In the genomic region with DNA sequence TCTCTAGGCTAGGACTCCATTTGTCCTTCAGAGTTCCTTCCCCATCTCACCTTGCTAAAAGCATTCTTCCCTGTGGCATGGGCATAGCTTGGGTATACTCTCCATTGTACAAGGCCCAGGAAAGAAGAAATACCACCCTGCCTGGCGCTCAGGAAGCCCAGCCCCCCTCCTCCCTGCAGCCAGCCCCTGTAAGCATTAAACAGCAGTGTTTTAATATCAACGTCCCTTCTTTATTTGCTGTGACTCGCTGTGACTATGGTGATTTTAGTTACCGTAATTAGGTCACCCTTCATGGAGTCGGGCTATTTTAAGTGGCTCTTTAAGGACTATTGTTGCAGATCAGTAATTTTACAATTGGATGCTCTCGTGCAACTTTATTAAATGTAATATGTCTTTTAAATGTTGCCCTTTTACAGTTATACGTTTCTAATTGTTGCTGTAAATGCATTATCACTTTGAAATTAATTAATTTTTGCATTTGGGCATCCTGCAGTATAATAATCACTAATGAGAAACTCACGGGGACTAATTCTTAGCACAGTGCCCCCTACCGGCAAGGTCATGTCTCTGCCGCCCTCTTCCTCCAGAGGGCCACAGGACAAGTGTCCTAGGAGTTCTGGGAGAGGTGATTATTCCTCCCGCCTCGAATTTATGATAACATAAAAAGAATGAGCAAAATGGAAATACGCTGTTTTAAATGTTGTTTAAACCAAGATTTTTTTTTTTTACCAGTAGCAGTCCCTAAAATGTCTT, we compare ENCODE assay signal across 8 mouse cellular contexts.
A peak's percentile ranks its signal among the peaks of the same experiment; 100 is the strongest.
DNase-seq lines count a peak whose midpoint lies in the region; TF ChIP-seq lines count a peak whose summit lies in the region.

No protein-coding gene starts in this region.

- no peak overlapping the region for H3K27ac ChIP-seq in left cerebral cortex, adult 2 months

- peak; percentile 32 for DNase-seq in cerebellum, adult 11 months
- DNase-seq in cerebellum, adult 11-12 months, result no peak
- DNase-seq in left cerebral cortex, adult 2 months (ENCODE audit: extremely low spot score in 1 of 2, low spot score in 2 of 2), result no peak
- DNase-seq in left cerebral cortex, postnatal 36 days (ENCODE audit: low spot score in 2 of 2), result no peak
- peak; percentile 32 for DNase-seq in adrenal gland, postnatal 25 days
- DNase-seq in lung, postnatal 14 days, result peak; percentile 44
- no peak for DNase-seq in left cerebral cortex, adult 9 months (ENCODE audit: low spot score in 2 of 2)
- no peak for DNase-seq in frontal cortex, postnatal 25 days (ENCODE audit: low spot score in 2 of 2)

- H3K4me3 ChIP-seq in left cerebral cortex, adult 2 months, result no peak overlapping the region

- intact Hi-C loops in left cerebral cortex, adult 2 months (cut with DNase I), result loop anchor here (5.0 kb wide), 1 partner anchor 173 kb away; no protein-coding TSS in a partner anchor
- intact Hi-C loops in left cerebral cortex, postnatal 36 days (cut with DNase I), result no loop called here

- peak; percentile 67 for TF ChIP-seq CTCF in left cerebral cortex, adult 2 months (IDR thresholded peaks at IDR 0.05)

Comparison
In these comparisons a context has a peak if more than half of its experiments do, and no peak if none do; other contexts are left out.
1. DNase-seq: peak in cerebellum, adult 11 months (single experiment), adrenal gland, postnatal 25 days (single experiment) and lung, postnatal 14 days (single experiment); none in cerebellum, adult 11-12 months (single experiment), left cerebral cortex, adult 2 months (0 of 2), left cerebral cortex, postnatal 36 days (0 of 2), left cerebral cortex, adult 9 months (0 of 2) and frontal cortex, postnatal 25 days (0 of 2).